Mouse (Mus musculus): Measurements from ENCODE around the gene Gm4756. TPM values are rescaled to one million over a fixed set of nuclear protein-coding genes. Genes with fewer than 3 reads are reported as not detected.

The Gm4756 gene
- polyA plus RNA-seq (2012; rRNA removed), result not detected in 2 replicates

DNA sequence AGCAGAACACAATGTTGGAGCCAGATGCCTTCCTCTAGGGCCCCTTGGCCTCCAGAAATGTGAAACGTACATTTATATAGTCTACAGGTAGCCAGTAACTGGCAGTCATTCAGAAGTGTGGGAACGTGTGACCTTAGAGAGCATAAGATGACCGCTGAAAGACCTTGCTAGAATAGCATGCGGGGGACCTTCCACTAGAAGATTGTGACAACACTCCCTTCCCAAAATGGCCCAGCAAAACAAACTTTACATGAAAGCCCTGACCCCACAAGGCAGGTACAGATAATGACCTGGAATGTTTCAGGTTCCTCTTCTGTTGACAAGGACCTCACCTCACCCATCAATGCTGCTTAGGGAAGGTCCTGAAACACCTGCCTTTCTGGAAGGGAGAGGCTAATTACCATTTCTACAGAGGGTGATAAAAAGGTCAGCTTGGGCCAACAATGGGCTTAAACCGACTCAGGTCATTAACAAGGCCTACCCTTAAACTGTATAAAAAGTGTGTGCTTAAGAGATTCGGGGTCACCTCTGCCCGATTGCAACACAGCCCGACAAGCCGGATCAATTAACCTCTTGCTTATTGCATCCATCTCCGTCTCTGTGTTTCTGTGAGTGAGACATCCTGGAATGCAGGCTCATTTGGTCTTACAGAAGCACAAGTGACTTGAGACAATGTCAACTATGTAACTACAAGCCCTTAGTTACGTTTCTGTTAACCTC, at the start of gene Gm4756:
Gene Gm4756 (minus strand): TSS at position 51 of the 720 bp plus-strand sequence.

DNA sequence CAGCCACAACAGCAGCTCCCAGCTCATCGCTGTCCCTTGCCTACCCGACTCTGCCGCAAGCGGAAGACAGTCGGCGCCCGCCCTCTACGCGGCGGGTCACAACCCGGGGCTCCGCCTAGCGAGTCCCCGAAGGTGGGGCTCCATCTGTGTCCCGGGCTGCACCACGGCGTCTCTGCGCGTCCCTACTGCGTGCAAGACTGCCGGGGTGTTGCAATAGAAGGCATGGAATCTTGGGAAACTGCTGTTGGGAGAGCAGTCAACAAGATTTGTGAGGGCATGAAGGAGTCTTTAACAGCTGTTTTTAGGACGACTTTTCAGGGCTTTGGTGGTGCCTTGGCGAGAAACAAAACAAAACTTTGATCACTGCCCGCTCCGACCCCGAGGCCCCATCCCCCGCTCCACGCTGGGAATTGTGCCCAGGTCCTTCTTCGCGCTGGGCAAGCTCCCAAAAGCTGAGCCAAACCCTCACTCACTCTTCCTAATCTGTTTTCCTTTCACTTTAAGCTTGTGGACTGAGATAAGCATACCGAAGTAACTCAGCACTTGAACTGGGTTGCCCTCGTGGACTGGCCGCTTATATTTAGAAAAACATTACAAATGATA, 15.4 kb upstream of the Gm4756 start, which contains the start of gene Dhrs7:
Gene Dhrs7 (minus strand): TSS at position 175 of the 603 bp plus-strand sequence.

DNA sequence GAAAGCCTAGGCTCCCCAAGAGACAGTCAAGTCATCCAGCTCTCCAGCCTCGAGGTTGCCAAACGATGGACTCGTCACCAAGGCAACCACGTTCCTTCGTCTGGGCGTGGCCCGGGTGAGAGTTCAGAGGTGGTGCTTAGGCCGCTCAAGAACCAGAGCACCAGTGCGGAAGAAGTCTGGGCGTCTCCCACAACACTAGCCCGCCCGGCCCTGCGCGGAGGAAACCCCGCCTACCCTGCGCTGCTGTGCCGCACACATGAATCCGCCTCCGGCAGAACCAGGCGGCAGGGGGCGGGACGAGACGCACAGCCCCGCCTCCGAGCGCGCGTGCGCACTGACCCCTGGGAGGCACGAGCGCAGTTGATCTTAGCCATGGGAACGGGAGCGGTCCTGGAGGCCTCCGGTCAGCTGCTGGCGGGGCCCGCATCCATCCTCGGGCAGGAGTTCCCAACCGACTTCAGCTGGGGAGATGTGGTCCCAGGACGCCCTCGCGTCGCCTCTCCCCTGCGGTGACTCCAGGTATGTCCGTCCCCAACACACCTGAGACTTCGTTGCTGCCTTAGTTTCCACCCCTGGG, 113.4 kb downstream of the Gm4756 start, which contains the start of gene Pcnx4:
Gene Pcnx4 (plus strand): TSS at position 363 of the 577 bp plus-strand sequence.

Other genes with a start within 250 kb of the Gm4756 start
- 166 and 180 TPM in 2 replicates for gene Rtn1, start 240.6 kb downstream of the Gm4756 start, polyA plus RNA-seq (2012; rRNA removed)
- gene Lrrc9, start 207.8 kb downstream of the Gm4756 start, polyA plus RNA-seq (2012; rRNA removed), result 1.7 and 1.8 TPM in 2 replicates
- gene Pcnx4, start 113.3 kb downstream of the Gm4756 start, polyA plus RNA-seq (2012; rRNA removed), result 8.2 and 12.4 TPM in 2 replicates
- gene Dhrs7, start 15.2 kb upstream of the Gm4756 start, polyA plus RNA-seq (2012; rRNA removed), result 5.1 and 8.3 TPM in 2 replicates
- 100 and 107 TPM in 2 replicates for gene Ppm1a, start 107.8 kb upstream of the Gm4756 start, polyA plus RNA-seq (2012; rRNA removed)